Mouse (Mus musculus) stomach, embryonic 14.5 days (tissue): ENCODE measurements around the gene Clasp1. TPM values are rescaled to one million over a fixed set of nuclear protein-coding genes. Genes with fewer than 3 reads are reported as not detected.
"Not testable (repeated sequence)": the region's sequence is repeated elsewhere in the genome, so short reads cannot be mapped to it uniquely, and the experiment has no call there.

Experiments
- ATAC-seq: fragments of 200-750 bp; cut with Nextera tagmentation; 2 replicates; pipeline ENCODE4 v1.8.0; 2017; ENCODE audit warnings: low read depth, moderate TSS enrichment; ENCODE audit not compliant: insufficient number of reproducible peaks, insufficient read depth, low FRiP score
- H3K27ac ChIP-seq: fragments of 300-500 bp; sonication (generic); 2 replicates; pipeline ENCODE4 v1.5.1; 2014; ENCODE audit warnings: mild to moderate bottlenecking, low read length, moderate library complexity, mixed read lengths
- H3K27me3 ChIP-seq: fragments of 300-500 bp; sonication (generic); 2 replicates; pipeline ENCODE4 v1.6.1; 2014; ENCODE audit warnings: low read length, control low read depth, mixed read lengths; ENCODE audit not compliant: control insufficient read depth, insufficient read depth
- H3K36me3 ChIP-seq: fragments of 300-500 bp; sonication (generic); 2 replicates; pipeline ENCODE4 v1.6.1; 2014; ENCODE audit warnings: mild to moderate bottlenecking, control low read depth, low read length, moderate library complexity, mixed read lengths; ENCODE audit not compliant: control insufficient read depth, insufficient read depth
- H3K4me1 ChIP-seq: fragments of 300-500 bp; sonication (generic); 2 replicates; pipeline ENCODE4 v1.6.1; 2014; ENCODE audit warnings: low read length, control low read depth, mixed read lengths; ENCODE audit not compliant: control insufficient read depth, insufficient read depth
- H3K4me2 ChIP-seq: fragments of 300-500 bp; sonication (generic); replicated peaks from 2 replicates; pipeline ENCODE4 v1.6.1; 2014; ENCODE audit warnings: low read depth, low read length, control low read depth
- H3K4me3 ChIP-seq: fragments of 300-500 bp; sonication (generic); 2 replicates; pipeline ENCODE4 v1.5.1; 2014; ENCODE audit warnings: low read depth, low read length, control low read depth
- H3K9ac ChIP-seq: fragments of 300-500 bp; sonication (generic); replicated peaks from 2 replicates; pipeline ENCODE4 v1.6.1; 2014; ENCODE audit warnings: low read depth, mild to moderate bottlenecking, control low read depth, low read length, moderate library complexity, mixed read lengths
- H3K9me3 ChIP-seq: fragments of 300-500 bp; sonication (generic); 2 replicates; pipeline ENCODE4 v1.6.1; 2016; ENCODE audit warnings: low read depth, low read length, control low read depth; ENCODE audit not compliant: control insufficient read depth
- WGBS: fragments of 180-500 bp; shearing (Covaris S2); extraction: QIAGEN DNeasy Blood & Tissue Kit; methylation state at CpG from one replicate; pipeline ENCODE4 v1.1.7; 2014; 5-methylcytosine and 5-hydroxymethylcytosine counted together
- polyA plus RNA-seq: library from polyadenylated mRNA; unstranded; fragments of >200 nt; fragmentation: Nextera tagmentation; extraction: Ambion mirVana; gene quantifications from 2 replicates; pipeline ENCODE4 v1.2.1, GENCODE M21; 2014

Clasp1 gene
- polyA plus RNA-seq, 1 experiment from 2014 or later: 76.5 TPM

DNA sequence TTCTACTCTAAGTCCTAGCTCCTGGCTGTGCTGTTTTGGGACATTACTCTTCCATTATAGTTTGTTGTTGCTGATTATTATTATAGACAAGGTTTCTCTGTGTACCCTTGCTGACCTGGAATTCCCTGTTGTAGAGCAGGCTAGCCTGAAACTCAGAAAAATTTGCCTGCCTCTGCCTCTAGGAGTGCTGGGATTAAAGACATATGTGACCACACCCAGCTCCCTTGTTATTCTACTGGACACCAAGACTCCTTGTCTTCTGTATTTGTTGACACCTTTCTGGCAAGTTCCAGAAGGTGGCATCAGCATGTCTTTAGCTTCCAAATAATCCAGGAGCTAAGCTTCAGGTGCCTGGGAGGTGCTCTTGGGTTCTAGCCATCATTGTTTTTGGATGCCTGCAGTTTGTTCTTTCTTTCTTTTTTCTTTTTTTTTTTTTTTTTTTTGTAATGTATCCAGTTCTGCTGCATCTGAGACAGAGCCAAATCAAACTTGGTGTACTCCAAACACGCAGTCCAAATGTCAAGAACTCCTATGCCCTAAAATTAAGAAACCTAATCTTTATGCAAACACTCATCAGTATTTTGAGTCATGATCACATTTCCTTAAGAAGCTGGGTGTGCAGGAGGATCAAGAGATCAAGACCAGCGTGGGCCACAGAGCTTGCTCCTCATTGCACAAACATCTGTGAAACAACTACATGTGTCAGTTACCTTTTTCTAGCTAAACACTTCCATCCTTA lies 208.8 kb downstream of the Clasp1 start:
- Histone ChIP-seq H3K9ac (no peak overlapping the region), H3K27me3 (no peaks in the 10 kb centered on the region), H3K9me3 (no peaks in the 10 kb centered on the region), H3K4me3 (no peak overlapping the region), H3K36me3 (peaks cover 50% of the 10 kb centered on the region), H3K4me1 (0 out of 2 replicates have a peak, but pooled peaks cover 3% of the 10 kb centered on the region), H3K27ac (no peak overlapping the region), H3K4me2 (no peak overlapping the region)
- 74% methylated on average over 2 of the region's 2 CpGs for WGBS
- no peak for ATAC-seq

DNA sequence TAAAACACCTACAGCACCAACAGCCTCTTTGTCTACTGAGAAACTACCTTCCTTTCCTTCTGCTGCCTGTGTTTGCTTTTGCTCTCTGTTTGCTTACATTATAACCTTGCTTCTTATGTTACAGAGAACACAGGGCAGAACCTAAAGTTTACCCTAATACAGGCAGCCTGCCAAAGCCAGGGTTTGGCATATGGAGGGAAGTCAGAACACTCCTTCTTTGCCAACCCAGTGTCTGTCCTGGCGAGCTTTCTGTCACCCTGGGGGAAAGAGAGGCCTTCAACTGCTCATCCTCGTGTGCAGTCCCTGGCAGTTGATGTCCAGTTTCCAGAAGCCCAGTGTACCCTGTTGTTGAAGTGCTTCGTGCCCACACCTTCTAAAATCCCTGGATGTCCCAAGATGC lies 209.5 kb downstream of the Clasp1 start:
- H3K36me3 ChIP-seq: peaks cover 47% of the 10 kb centered on the region
- no peak for ATAC-seq
- WGBS: 73% methylated on average over 3 of the region's 3 CpGs
- no peak overlapping the region for H3K27ac ChIP-seq
- no peak overlapping the region for H3K4me2 ChIP-seq
- no peaks in the 10 kb centered on the region for H3K9me3 ChIP-seq
- no peak overlapping the region for H3K4me3 ChIP-seq
- H3K9ac ChIP-seq: no peak overlapping the region
- 0 out of 2 replicates have a peak, but pooled peaks cover 3% of the 10 kb centered on the region for H3K4me1 ChIP-seq
- no peaks in the 10 kb centered on the region for H3K27me3 ChIP-seq

DNA sequence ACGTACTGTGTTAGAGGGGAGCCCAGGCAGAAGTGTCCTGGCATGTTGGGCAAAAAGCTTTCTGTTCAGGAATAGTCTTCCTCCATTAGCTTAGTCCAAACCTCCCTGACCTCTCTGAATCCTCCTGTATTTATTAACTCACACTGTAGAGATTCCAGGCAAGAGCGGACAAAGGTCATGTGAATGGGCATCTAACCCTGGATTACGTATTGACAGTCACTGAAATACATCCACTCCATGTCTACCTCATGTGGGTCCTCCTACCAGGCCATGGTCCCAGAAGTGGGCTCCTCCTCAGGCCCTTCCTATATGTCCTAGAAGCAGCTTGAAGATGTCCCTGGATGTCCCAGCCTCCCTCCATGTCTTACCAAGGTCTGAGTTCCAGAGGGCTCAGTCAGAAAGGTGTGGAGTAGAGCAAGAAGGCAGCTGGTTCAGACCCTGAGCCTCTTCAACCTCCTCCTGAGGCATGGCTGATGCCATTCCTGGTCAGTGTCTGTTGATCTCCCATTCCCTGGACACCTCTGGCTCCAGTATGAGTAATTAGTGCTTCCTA lies 224.8 kb downstream of the Clasp1 start:
- Histone ChIP-seq H3K9me3 (no peaks in the 10 kb centered on the region), H3K27ac (no peak overlapping the region), H3K4me2 (no peak overlapping the region), H3K4me3 (no peak overlapping the region), H3K4me1 (no peaks in the 10 kb centered on the region), H3K36me3 (0 out of 2 replicates have a peak, but pooled peaks cover 4% of the 10 kb centered on the region), H3K27me3 (no peaks in the 10 kb centered on the region), H3K9ac (no peak overlapping the region)
- WGBS: 84% methylated on average over 3 of the region's 3 CpGs
- ATAC-seq: no peak; the same call in 1 of the 2 replicates

DNA sequence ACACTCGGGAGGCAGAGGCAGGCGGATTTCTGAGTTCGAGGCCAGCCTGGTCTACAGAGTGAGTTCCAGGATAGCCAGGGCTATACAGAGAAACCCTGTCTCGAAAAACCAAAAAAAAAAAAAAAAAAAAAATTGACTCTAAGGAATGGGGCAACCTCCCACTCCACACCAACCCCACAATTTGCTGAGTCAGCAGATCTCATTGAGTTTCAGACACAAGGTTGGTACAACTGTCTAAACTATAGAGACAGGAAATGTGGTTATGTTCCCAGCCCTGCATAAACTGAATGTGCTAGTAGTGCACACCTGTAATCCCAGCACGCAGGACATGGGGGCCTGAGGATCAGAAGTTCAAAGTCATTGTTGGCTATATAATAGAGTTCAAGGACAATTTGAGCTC lies 232.2 kb downstream of the Clasp1 start:
- H3K36me3 ChIP-seq, H3K4me1 ChIP-seq, ATAC-seq, H3K9ac ChIP-seq, H3K4me2 ChIP-seq, H3K4me3 ChIP-seq, H3K9me3 ChIP-seq, H3K27ac ChIP-seq, H3K27me3 ChIP-seq: not testable (repeated sequence)
- 93% methylated on average over 4 of the region's 5 CpGs for WGBS

DNA sequence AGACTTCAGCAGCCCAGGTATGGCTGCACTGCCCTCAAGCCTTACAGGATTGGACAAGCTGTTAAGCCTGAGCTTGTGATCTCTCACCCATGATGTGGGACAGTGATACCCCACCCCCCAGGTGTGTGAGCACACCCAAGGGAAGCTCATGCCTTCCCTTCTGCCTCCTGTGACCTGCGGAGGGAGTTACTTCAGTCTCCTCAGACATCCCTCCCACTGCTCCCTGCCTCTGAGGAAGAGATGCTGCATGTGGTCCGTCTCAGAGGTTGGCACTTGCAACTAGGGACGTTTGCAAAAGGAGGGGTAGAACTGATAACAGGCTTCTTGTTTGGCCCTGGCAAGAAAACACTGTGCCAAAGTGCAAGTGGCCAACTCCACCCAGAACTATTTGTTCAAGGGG lies 234.0 kb downstream of the Clasp1 start:
- H3K4me3 ChIP-seq: no peak overlapping the region
- no peak; the same call in 1 of the 2 replicates for ATAC-seq
- no peak overlapping the region for H3K27ac ChIP-seq
- WGBS: 44% methylated on average over 3 of the region's 3 CpGs
- H3K4me1 ChIP-seq: no peaks in the 10 kb centered on the region
- H3K4me2 ChIP-seq: no peak overlapping the region
- H3K27me3 ChIP-seq: peaks cover 3% of the 10 kb centered on the region; the same call in 1 of the 2 replicates
- no peaks in the 10 kb centered on the region for H3K9me3 ChIP-seq
- no peak overlapping the region for H3K9ac ChIP-seq
- H3K36me3 ChIP-seq: no peaks in the 10 kb centered on the region

DNA sequence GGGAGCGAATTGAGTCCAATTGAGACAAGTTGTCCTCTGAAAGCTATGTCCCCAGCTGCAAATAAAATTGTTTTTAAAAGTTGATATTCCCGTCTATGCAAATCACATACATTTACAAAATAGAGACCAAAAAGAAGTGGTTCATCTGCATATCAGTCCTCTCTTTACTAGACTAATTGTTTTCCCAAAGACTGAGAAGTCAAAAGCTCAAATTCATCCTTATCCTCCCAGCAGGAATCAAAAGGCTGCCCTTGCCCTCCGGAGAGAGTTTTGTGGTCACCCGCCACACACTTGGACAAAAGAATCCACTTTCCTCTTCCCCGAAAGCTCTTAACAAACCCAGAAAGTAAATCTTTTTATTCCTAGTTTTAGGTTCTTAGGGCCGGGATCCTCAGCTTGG lies 236.6 kb downstream of the Clasp1 start:
- ATAC-seq: no peak
- Histone ChIP-seq H3K27me3 (peaks cover 5% of the 10 kb centered on the region; the same call in 1 of the 2 replicates), H3K4me1 (no peaks in the 10 kb centered on the region), H3K4me3 (no peak overlapping the region), H3K9me3 (no peaks in the 10 kb centered on the region), H3K36me3 (no peaks in the 10 kb centered on the region), H3K9ac (no peak overlapping the region), H3K4me2 (no peak overlapping the region), H3K27ac (no peak overlapping the region)
- 51% methylated on average over 6 of the region's 6 CpGs for WGBS

DNA sequence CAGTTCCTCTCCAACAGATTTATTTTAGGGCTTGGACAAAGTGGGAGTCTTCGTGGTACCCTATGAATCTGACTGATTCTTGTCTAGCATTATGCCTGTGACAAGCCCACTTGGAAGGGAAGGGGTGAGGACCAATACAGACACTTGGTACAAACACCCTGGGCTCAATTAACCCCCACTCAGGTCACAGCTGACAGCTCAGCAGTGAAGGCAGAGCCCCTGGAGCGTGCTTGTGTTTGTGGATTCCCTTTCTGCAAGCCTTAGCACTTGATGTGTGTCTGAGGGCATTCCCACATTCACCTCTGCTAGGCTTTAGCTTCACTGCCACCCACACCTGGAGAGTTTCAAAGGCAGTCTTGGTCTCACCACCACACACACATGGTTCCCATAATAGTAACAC lies 237.1 kb downstream of the Clasp1 start:
- no peaks in the 10 kb centered on the region for H3K9me3 ChIP-seq
- H3K4me3 ChIP-seq: no peak overlapping the region
- 55% methylated on average over 2 of the region's 2 CpGs for WGBS
- H3K4me2 ChIP-seq: no peak overlapping the region
- no peak for ATAC-seq
- H3K4me1 ChIP-seq: no peaks in the 10 kb centered on the region
- no peak overlapping the region for H3K27ac ChIP-seq
- peaks cover 5% of the 10 kb centered on the region; the same call in 1 of the 2 replicates for H3K27me3 ChIP-seq
- H3K9ac ChIP-seq: no peak overlapping the region
- no peaks in the 10 kb centered on the region for H3K36me3 ChIP-seq

DNA sequence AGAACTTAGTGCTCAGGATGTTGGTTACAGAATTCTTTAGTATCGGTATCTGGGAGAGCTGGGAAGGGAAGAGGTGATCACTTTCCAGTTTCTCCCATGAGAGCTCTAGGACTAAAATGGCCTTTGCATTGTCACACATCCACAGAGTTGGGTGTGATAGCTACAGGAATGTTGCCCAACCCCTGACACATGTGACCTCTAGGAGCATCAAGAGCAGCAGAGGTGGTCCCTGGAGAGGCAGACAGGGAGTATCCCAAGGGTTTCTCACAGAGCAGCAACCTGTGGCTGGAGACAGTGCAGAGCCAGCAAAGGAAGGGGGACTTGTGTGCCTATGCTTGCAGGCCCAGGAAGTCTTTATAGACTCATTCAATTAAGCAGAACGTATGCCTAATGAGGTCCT lies 237.6 kb downstream of the Clasp1 start:
- Histone ChIP-seq H3K9ac (no peak overlapping the region), H3K4me3 (no peak overlapping the region), H3K27me3 (peaks cover 5% of the 10 kb centered on the region; the same call in 1 of the 2 replicates), H3K27ac (no peak overlapping the region), H3K4me2 (no peak overlapping the region), H3K4me1 (no peaks in the 10 kb centered on the region), H3K36me3 (no peaks in the 10 kb centered on the region), H3K9me3 (no peaks in the 10 kb centered on the region)
- 83% methylated on average over 2 of the region's 2 CpGs for WGBS
- ATAC-seq: no peak
